Mouse (Mus musculus): Measurements from ENCODE around the gene Ppp1r10.

The Ppp1r10 gene

GRCm38 (mm10) chr17:35916297-35917142, at the start of gene Ppp1r10, which contains the start of gene Mrps18b:
TSS of gene Ppp1r10 (plus strand) at chr17:35916434.
TSS of gene Mrps18b (minus strand) at chr17:35916389.
- peak; percentile 100 for DNase-seq (ENCODE audit: inconsistent ontology term)

- DNase-seq (ENCODE audit: inconsistent ontology term) = peak; percentile 55
Measured at GRCm38 (mm10) chr17:35866911-35867890, 49.0 kb upstream of the Ppp1r10 start.

- peak; percentile 31 for DNase-seq (ENCODE audit: inconsistent ontology term)
Measured at GRCm38 (mm10) chr17:35868165-35868820, 47.9 kb upstream of the Ppp1r10 start.

GRCm38 (mm10) chr17:35868961-35869345, 47.3 kb upstream of the Ppp1r10 start:
- no peak for DNase-seq (ENCODE audit: inconsistent ontology term)

GRCm38 (mm10) chr17:35869346-35870067, 46.7 kb upstream of the Ppp1r10 start:
- DNase-seq (ENCODE audit: inconsistent ontology term) = peak; percentile 43

- DNase-seq (ENCODE audit: inconsistent ontology term) = peak; percentile 94
Measured at GRCm38 (mm10) chr17:35870151-35870883, 45.9 kb upstream of the Ppp1r10 start.

- no peak for DNase-seq (ENCODE audit: inconsistent ontology term)
Measured at GRCm38 (mm10) chr17:35870884-35871696, 45.1 kb upstream of the Ppp1r10 start.

- DNase-seq (ENCODE audit: inconsistent ontology term) = peak; percentile 87
Measured at GRCm38 (mm10) chr17:35873774-35874519, 42.3 kb upstream of the Ppp1r10 start.

- no peak for DNase-seq (ENCODE audit: inconsistent ontology term)
Measured at GRCm38 (mm10) chr17:35874721-35875120, 41.5 kb upstream of the Ppp1r10 start.

- DNase-seq (ENCODE audit: inconsistent ontology term) = peak; percentile 97
Measured at GRCm38 (mm10) chr17:35879245-35880057, 36.8 kb upstream of the Ppp1r10 start, which contains the start of gene Dhx16. TSS of gene Dhx16 (plus strand) at chr17:35879819.

- no peak for DNase-seq (ENCODE audit: inconsistent ontology term)
Measured at GRCm38 (mm10) chr17:35882924-35883323, 33.3 kb upstream of the Ppp1r10 start.

- no peak for DNase-seq (ENCODE audit: inconsistent ontology term)
Measured at GRCm38 (mm10) chr17:35883777-35884176, 32.5 kb upstream of the Ppp1r10 start.

- no peak for DNase-seq (ENCODE audit: inconsistent ontology term)
Measured at GRCm38 (mm10) chr17:35887725-35888124, 28.5 kb upstream of the Ppp1r10 start.

GRCm38 (mm10) chr17:35896781-35897643, 19.2 kb upstream of the Ppp1r10 start, which contains the start of gene 2310061I04Rik:
TSS of gene 2310061I04Rik (minus strand) at chr17:35897431.
- peak; percentile 96 for DNase-seq (ENCODE audit: inconsistent ontology term)

- DNase-seq (ENCODE audit: inconsistent ontology term) = no peak
Measured at GRCm38 (mm10) chr17:35897644-35898573, 18.3 kb upstream of the Ppp1r10 start.

- no peak for DNase-seq (ENCODE audit: inconsistent ontology term)
Measured at GRCm38 (mm10) chr17:35900636-35901035, 15.6 kb upstream of the Ppp1r10 start.
